Mouse (Mus musculus): Measurements from ENCODE around the gene Ppp1r12a.

DNA sequence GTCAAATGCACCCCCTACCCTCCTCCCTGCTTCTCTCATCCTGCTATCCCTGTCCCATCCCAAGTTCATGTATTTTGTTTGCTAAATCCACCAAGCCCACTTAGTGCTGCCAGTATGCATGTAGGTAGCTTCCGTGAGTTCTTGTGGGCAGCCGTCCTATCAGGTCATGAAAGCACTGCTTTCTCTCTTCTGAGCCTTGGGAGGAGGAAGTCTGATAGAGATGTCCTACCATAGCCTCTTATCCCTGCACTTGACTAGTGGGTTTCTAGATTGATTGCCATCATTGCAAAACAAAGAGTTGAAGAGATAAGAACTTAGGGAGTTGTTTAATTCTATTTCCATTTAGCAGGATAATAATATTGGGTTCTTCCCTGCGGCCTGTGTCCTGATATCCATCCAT, 9.6 kb downstream of the Ppp1r12a start:
- no peak for TF ChIP-seq CTCF (conservative IDR thresholded peaks at IDR 0.05; ENCODE audit: insufficient read depth, insufficient read length, low read depth, low read length)
- no peak for TF ChIP-seq POLR2A (IDR thresholded peaks at IDR 0.05; ENCODE audit: low read depth, low read length)

Measured in kidney, adult 2 months (tissue).